Mouse (Mus musculus): ENCODE measurements at regions not wholly inside any gene's neighbourhood (a gene's known extent, or its start where the extent isn't known, plus 50 kb on each side); places are given as distances from the start of the nearest gene placed in this dataset.

DNA sequence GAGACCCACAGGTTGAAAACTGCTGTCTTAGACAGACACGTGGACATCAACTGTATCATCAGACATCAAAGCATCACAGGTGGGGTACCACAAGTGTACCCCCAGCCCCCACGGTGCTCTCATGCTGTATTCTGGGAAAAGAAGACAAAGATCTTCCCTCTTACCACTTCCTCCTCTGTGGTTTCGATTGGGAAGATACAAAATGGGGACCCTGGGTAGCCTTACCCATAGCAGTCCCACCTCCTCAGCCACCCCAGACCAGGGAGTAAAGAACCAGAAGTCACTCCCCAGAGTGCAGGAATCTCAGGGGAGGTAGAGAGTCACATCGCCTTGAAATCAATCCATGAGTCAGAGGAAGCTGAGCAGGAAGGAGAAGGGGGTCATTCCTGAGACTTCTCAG, 60.7 kb upstream of the Ctnnb1 start:
- TF ChIP-seq EP300 (IDR thresholded peaks at IDR 0.05; ENCODE audit: low read depth) (no peak), CTCF (IDR thresholded peaks at IDR 0.05; ENCODE audit: low read depth) (no peak)

Measured in liver, postnatal 0 days (tissue).